Mouse (Mus musculus) G1E (cell line): Measurements from ENCODE around the gene Zfp217. TPM values are rescaled to one million over a fixed set of nuclear protein-coding genes. Genes with fewer than 3 reads are reported as not detected.

Experiments used
- ATAC-seq: 2 replicates; pipeline ENCODE4 v1.8.0; 2016; ENCODE audit warnings: mild to moderate bottlenecking; ENCODE audit not compliant: insufficient number of reproducible peaks, poor library complexity, low FRiP score, severe bottlenecking; ENCODE audit errors: extremely low read depth
- DNase-seq: peaks from one replicate; pipeline ENCODE4 v3.0.0; 2012; ENCODE audit warnings: low spot score
- H3K27me3 ChIP-seq: 2 replicates; pipeline ENCODE4 v1.6.1; 2012; ENCODE audit warnings: mild to moderate bottlenecking, low read length, inconsistent platforms; ENCODE audit not compliant: insufficient read depth
- H3K36me3 ChIP-seq: replicated peaks from 2 replicates; pipeline ENCODE3; 2012; ENCODE audit warnings: mild to moderate bottlenecking, inconsistent platforms
- H3K4me1 ChIP-seq: 2 replicates; pipeline ENCODE4 v1.6.1; 2012; ENCODE audit warnings: low read depth, low read length, inconsistent platforms, mixed read lengths; ENCODE audit not compliant: insufficient read depth
- H3K4me3 ChIP-seq: 2 replicates; pipeline ENCODE4 v1.5.1; 2012; ENCODE audit warnings: low read depth, mild to moderate bottlenecking, inconsistent platforms, low read length, moderate library complexity, mixed read lengths
- H3K9me3 ChIP-seq: replicated peaks from 2 replicates; pipeline ENCODE4 v1.6.1; 2012; ENCODE audit warnings: inconsistent platforms
- CTCF ChIP-seq: IDR thresholded peaks from 2 replicates; pipeline ENCODE4 v1.5.1; 2012; ENCODE audit warnings: low read depth, low read length, inconsistent platforms, mixed read lengths
- GATA1 ChIP-seq: IDR thresholded peaks from 2 replicates; pipeline ENCODE4 v1.6.1; 2012; ENCODE audit warnings: borderline replicate concordance, low read length, inconsistent platforms, mixed read lengths
- GATA2 ChIP-seq: IDR thresholded peaks from 2 replicates; pipeline ENCODE4 v1.6.1; 2012; ENCODE audit warnings: low read depth, low read length, inconsistent platforms, borderline replicate concordance
- POLR2AphosphoS5 ChIP-seq: IDR thresholded peaks from 2 replicates; pipeline ENCODE4 v1.6.1; 2012; ENCODE audit warnings: low read depth, low read length, inconsistent platforms; ENCODE audit not compliant: insufficient replicate concordance
- TAL1 ChIP-seq: conservative IDR thresholded peaks from 2 replicates; pipeline ENCODE4 v1.6.1; 2012; ENCODE audit warnings: low read depth, low read length, inconsistent platforms, mixed read lengths
- polyA plus RNA-seq: library from polyadenylated mRNA; stranded (reverse); fragments of >175 nt; gene quantifications from 2 replicates; pipeline ENCODE4 v1.2.3, GENCODE M21; 2012
- total RNA-seq, 2 experiments: library from RNA; stranded (forward) in 1 of 2; stranded (reverse) in 1 of 2; fragments of 200-1000 nt in 1 of 2; fragments of >200 nt in 1 of 2; fragmentation: Nextera tagmentation in 1 of 2; gene quantifications; 2 replicates each; pipeline ENCODE4 v1.2.3; 2014 to 2017

Zfp217 gene
- total and polyA plus RNA-seq, 3 experiments: 22.0 to 46.2 (median 46.0) TPM

GRCm38 (mm10) chr2:170148828-170149227 lies 925 bp upstream of the Zfp217 start:
- DNase-seq: no peak
- H3K9me3 ChIP-seq: no peaks in the 10 kb centered on the region
- TF ChIP-seq TAL1 (no peak), POLR2AphosphoS5 (no peak), CTCF (no peak), GATA1 (no peak), GATA2 (no peak)
- no peaks in the 10 kb centered on the region for H3K27me3 ChIP-seq
- H3K4me3 ChIP-seq: peak overlapping the region; percentile 53; the same call in 1 of the 2 replicates
- no peak for ATAC-seq
- peaks cover 65% of the 10 kb centered on the region for H3K4me1 ChIP-seq
- H3K36me3 ChIP-seq: peaks cover 26% of the 10 kb centered on the region

- Histone ChIP-seq H3K27me3 (no peaks in the 10 kb centered on the region), H3K9me3 (no peaks in the 10 kb centered on the region), H3K36me3 (peaks cover 43% of the 10 kb centered on the region), H3K4me3 (peak overlapping the region; percentile 63; the same call in 1 of the 2 replicates), H3K4me1 (peaks cover 64% of the 10 kb centered on the region)
- no peak for TF ChIP-seq GATA1
- DNase-seq (no peak), ATAC-seq (no peak)
These were observed 733 bp downstream of the Zfp217 start for GRCm38 (mm10) chr2:170147170-170147569.

GRCm38 (mm10) chr2:170144343-170144742 lies 3.6 kb downstream of the Zfp217 start:
- Histone ChIP-seq H3K27me3 (no peaks in the 10 kb centered on the region), H3K4me1 (peaks cover 64% of the 10 kb centered on the region), H3K4me3 (no peak overlapping the region; the same call in 1 of the 2 replicates), H3K36me3 (peaks cover 66% of the 10 kb centered on the region), H3K9me3 (no peaks in the 10 kb centered on the region)
- ATAC-seq (no peak), DNase-seq (no peak)
- no peak for TF ChIP-seq GATA2
- no peak for TF ChIP-seq POLR2AphosphoS5
- TF ChIP-seq TAL1: no peak
- no peak for TF ChIP-seq CTCF
- TF ChIP-seq GATA1: no peak

- no peak for TF ChIP-seq CTCF
- no peak for TF ChIP-seq TAL1
- TF ChIP-seq POLR2AphosphoS5: no peak
- TF ChIP-seq GATA1: no peak
- TF ChIP-seq GATA2: no peak
- DNase-seq (no peak), ATAC-seq (0 out of 2 replicates have a peak, but pooled peaks have one; percentile 22)
- no peaks in the 10 kb centered on the region for H3K9me3 ChIP-seq
- no peak overlapping the region; the same call in 1 of the 2 replicates for H3K4me3 ChIP-seq
- peaks cover 71% of the 10 kb centered on the region for H3K36me3 ChIP-seq
- no peaks in the 10 kb centered on the region for H3K27me3 ChIP-seq
- peaks cover 64% of the 10 kb centered on the region for H3K4me1 ChIP-seq
These were observed 4.0 kb downstream of the Zfp217 start for GRCm38 (mm10) chr2:170143861-170144260.

GRCm38 (mm10) chr2:170142542-170142941 lies 5.4 kb downstream of the Zfp217 start:
- Histone ChIP-seq H3K27me3 (no peaks in the 10 kb centered on the region), H3K4me3 (no peak overlapping the region), H3K4me1 (peaks cover 62% of the 10 kb centered on the region), H3K9me3 (no peaks in the 10 kb centered on the region), H3K36me3 (peaks cover 78% of the 10 kb centered on the region)
- TF ChIP-seq GATA1 (no peak), TAL1 (no peak), GATA2 (no peak), POLR2AphosphoS5 (no peak), CTCF (no peak)
- DNase-seq (no peak), ATAC-seq (no peak)

GRCm38 (mm10) chr2:170141481-170141880 lies 6.4 kb downstream of the Zfp217 start:
- H3K27me3 ChIP-seq: no peaks in the 10 kb centered on the region
- H3K9me3 ChIP-seq: no peaks in the 10 kb centered on the region
- H3K4me3 ChIP-seq: no peak overlapping the region
- H3K4me1 ChIP-seq: peaks cover 70% of the 10 kb centered on the region
- DNase-seq (no peak), ATAC-seq (no peak)
- H3K36me3 ChIP-seq: peaks cover 80% of the 10 kb centered on the region
- no peak for TF ChIP-seq POLR2AphosphoS5
- TF ChIP-seq GATA2: no peak
- no peak for TF ChIP-seq CTCF
- no peak for TF ChIP-seq TAL1
- no peak for TF ChIP-seq GATA1
